Mouse (Mus musculus): Measurements from ENCODE around the gene Ntm. TPM values are rescaled to one million over a fixed set of nuclear protein-coding genes. Genes with fewer than 3 reads are reported as not detected.

Ntm gene
- polyA plus RNA-seq, 1 experiment: not detected

DNA sequence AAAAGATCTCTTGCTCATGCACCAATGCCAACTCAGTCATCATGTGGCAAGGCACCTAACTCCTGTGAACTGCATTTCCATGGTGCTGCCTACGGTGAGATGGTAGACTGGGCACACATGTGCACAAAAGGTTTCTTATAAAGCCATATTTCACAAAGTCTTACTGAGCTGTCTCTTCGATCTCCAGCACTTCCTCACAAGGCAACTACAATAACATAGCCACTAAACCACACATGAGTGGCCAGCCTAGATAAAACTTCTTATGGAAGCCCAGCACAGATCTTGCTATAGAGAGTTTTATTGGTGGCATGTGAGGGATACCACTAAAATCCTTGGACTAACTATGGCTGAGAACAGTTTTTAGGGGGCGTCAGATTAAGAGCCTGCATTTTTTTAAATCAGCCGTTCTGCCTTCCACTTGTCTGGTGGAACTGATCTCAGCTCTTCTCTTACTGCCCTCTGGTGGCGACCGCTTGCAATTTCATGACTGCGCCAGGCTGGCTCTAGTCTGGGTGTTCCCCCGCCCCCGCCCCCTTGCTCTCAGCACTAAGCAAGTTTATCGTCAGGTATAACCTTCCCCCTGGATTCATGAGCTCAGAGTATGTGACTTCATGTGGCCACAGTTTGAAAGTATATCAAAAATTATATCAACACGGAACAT, 319.8 kb downstream of the Ntm start:
- no peaks in the 10 kb centered on the region for H3K27me3 ChIP-seq (ENCODE audit: control insufficient read depth, insufficient read depth, insufficient read length)
- no peak overlapping the region for H3ac ChIP-seq (ENCODE audit: control insufficient read depth, insufficient read length)
- H3K79me2 ChIP-seq (ENCODE audit: control insufficient read depth, insufficient read depth): no peaks in the 10 kb centered on the region
- H3K36me3 ChIP-seq (ENCODE audit: control insufficient read depth, insufficient read depth): no peaks in the 10 kb centered on the region
- H3K4me2 ChIP-seq (ENCODE audit: low read depth): no peak overlapping the region
- no peak overlapping the region for H3K4me3 ChIP-seq
- TF ChIP-seq USF1 (IDR thresholded peaks at IDR 0.05; ENCODE audit: low read depth): no peak
- TF ChIP-seq TCF3 (IDR thresholded peaks at IDR 0.05; ENCODE audit: insufficient read length, low read depth): no peak
- TF ChIP-seq POLR2AphosphoS2 (IDR thresholded peaks at IDR 0.05; ENCODE audit: insufficient read length, low read depth): no peak
- TF ChIP-seq TCF12 (IDR thresholded peaks at IDR 0.05; ENCODE audit: insufficient read depth, poor library complexity, severe bottlenecking): no peak
- TF ChIP-seq SRF (IDR thresholded peaks at IDR 0.05; ENCODE audit: control insufficient read depth, insufficient read length, low read depth): no peak
- no peak for TF ChIP-seq POLR2A (IDR thresholded peaks at IDR 0.05; ENCODE audit: insufficient read length, low read depth)
- no peak for TF ChIP-seq MYOD1 (IDR thresholded peaks at IDR 0.05; ENCODE audit: control insufficient read depth in 1 of 3, insufficient read length in 2 of 3, low read depth in 2 of 3)

DNA sequence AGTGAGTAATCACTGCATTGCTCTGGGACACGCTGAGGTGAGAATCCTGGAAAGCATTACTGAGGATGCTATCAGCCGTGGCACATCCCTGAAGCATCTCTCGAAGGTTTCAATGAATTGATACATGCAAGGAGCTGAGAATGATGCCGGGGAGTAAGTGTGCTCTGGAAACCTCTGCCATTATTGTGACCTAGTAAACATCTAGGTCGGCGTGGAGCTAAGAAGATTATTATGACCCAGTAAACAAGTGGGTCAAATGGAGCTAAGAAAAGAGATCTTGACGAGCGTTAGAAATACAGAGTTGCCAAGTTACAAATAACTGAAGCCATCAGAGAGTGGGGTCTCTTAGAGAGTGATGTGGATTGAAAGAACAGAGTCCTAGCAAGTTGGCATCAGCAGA, 325.6 kb downstream of the Ntm start:
- Histone ChIP-seq H3K4me2 (ENCODE audit: low read depth) (no peak overlapping the region), H3K27me3 (ENCODE audit: control insufficient read depth, insufficient read depth, insufficient read length) (no peaks in the 10 kb centered on the region), H3K4me3 (no peak overlapping the region), H3ac (ENCODE audit: control insufficient read depth, insufficient read length) (no peak overlapping the region), H3K36me3 (ENCODE audit: control insufficient read depth, insufficient read depth) (no peaks in the 10 kb centered on the region), H3K79me2 (ENCODE audit: control insufficient read depth, insufficient read depth) (no peaks in the 10 kb centered on the region)
- TF ChIP-seq REST (IDR thresholded peaks at IDR 0.05; ENCODE audit: insufficient read depth, insufficient read length) (no peak), POLR2A (IDR thresholded peaks at IDR 0.05; ENCODE audit: insufficient read length, low read depth) (no peak), MYOD1 (IDR thresholded peaks at IDR 0.05; ENCODE audit: control insufficient read depth in 1 of 3, insufficient read length in 2 of 3, low read depth in 2 of 3) (no peak), POLR2AphosphoS2 (IDR thresholded peaks at IDR 0.05; ENCODE audit: insufficient read length, low read depth) (no peak), MAX (IDR thresholded peaks at IDR 0.05; ENCODE audit: low read depth) (no peak), CEBPB (IDR thresholded peaks at IDR 0.05; ENCODE audit: insufficient read depth, poor library complexity, severe bottlenecking) (no peak), TCF12 (IDR thresholded peaks at IDR 0.05; ENCODE audit: insufficient read depth, poor library complexity, severe bottlenecking) (no peak), USF1 (IDR thresholded peaks at IDR 0.05; ENCODE audit: low read depth) (no peak), MYOG (IDR thresholded peaks at IDR 0.05; ENCODE audit: control insufficient read depth in 1 of 3, insufficient read depth in 1 of 3, insufficient read length in 2 of 3, low read depth in 2 of 3) (no peak), SRF (IDR thresholded peaks at IDR 0.05; ENCODE audit: control insufficient read depth, insufficient read length, low read depth) (no peak), TCF3 (IDR thresholded peaks at IDR 0.05; ENCODE audit: insufficient read length, low read depth) (no peak), E2F4 (IDR thresholded peaks at IDR 0.05; ENCODE audit: insufficient read depth) (no peak)

DNA sequence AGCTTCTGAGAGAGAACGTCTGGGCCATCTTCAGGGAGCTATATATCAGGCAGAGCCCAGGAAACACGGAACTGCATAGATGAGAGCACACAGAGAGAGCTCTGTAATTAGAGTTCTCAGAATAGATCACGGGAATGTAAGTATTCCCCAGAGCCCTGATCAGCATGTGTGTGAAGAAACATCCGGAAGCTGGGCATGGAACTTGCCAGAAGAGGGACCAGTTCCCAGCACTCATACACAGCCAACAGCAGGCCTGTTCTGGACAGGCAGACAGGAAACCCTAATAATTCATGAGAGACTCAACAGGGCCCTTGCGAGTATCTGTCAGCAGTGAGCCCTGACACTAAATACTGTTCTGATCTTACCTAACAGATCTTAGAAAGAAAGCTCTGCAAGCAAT, 345.8 kb downstream of the Ntm start:
- no peaks in the 10 kb centered on the region for H3K36me3 ChIP-seq (ENCODE audit: control insufficient read depth, insufficient read depth)

DNA sequence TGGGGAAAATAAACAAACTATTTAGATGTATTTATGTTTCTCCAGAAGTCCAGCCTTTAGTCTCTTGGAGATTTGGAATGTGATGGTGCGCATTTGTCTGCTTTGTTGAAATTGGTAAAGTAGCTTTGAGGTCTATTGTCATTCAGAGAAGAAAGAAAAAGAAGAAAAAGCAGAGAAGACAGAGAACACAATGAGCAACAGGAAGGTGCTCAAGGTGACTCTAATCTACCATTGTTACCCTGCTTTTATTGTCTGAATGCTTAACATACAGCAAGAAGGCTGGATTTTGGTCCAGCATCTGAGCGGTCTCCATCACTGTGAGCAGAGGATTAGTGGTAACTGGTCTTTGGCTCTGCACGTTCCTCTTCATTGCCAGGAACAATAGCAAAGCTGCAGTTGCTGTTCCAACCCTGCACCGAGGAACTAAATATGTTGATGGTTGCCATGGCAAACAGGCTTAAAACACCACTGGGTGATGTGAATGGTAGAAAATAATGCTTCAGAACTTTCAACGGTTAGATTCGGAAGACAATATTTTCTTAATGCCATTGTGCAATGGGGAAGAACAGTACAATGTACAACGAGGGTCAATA, 350.8 kb downstream of the Ntm start:
- no peak for TF ChIP-seq REST (IDR thresholded peaks at IDR 0.05; ENCODE audit: insufficient read depth, insufficient read length)
- no peak for TF ChIP-seq MAX (IDR thresholded peaks at IDR 0.05; ENCODE audit: low read depth)
- no peak for TF ChIP-seq TCF3 (IDR thresholded peaks at IDR 0.05; ENCODE audit: insufficient read length, low read depth)
- TF ChIP-seq MYOG (IDR thresholded peaks at IDR 0.05; ENCODE audit: control insufficient read depth in 1 of 3, insufficient read depth in 1 of 3, insufficient read length in 2 of 3, low read depth in 2 of 3): no peak
- TF ChIP-seq USF1 (IDR thresholded peaks at IDR 0.05; ENCODE audit: low read depth): no peak
- TF ChIP-seq MYOD1 (IDR thresholded peaks at IDR 0.05; ENCODE audit: control insufficient read depth in 1 of 3, insufficient read length in 2 of 3, low read depth in 2 of 3): no peak
- TF ChIP-seq POLR2AphosphoS2 (IDR thresholded peaks at IDR 0.05; ENCODE audit: insufficient read length, low read depth): no peak
- no peak for TF ChIP-seq TCF12 (IDR thresholded peaks at IDR 0.05; ENCODE audit: insufficient read depth, poor library complexity, severe bottlenecking)
- no peak for TF ChIP-seq SRF (IDR thresholded peaks at IDR 0.05; ENCODE audit: control insufficient read depth, insufficient read length, low read depth)
- TF ChIP-seq POLR2A (IDR thresholded peaks at IDR 0.05; ENCODE audit: insufficient read length, low read depth): no peak
- H3K79me2 ChIP-seq (ENCODE audit: control insufficient read depth, insufficient read depth): no peaks in the 10 kb centered on the region
- H3K4me2 ChIP-seq (ENCODE audit: low read depth): no peak overlapping the region
- no peak overlapping the region for H3K4me3 ChIP-seq
- H3K27me3 ChIP-seq (ENCODE audit: control insufficient read depth, insufficient read depth, insufficient read length): no peaks in the 10 kb centered on the region
- no peak overlapping the region for H3ac ChIP-seq (ENCODE audit: control insufficient read depth, insufficient read length)
- no peaks in the 10 kb centered on the region for H3K36me3 ChIP-seq (ENCODE audit: control insufficient read depth, insufficient read depth)

More for the DNA sequence above, 345.8 kb downstream of the Ntm start:
- Histone ChIP-seq H3K4me2 (ENCODE audit: low read depth) (no peak overlapping the region), H3K4me3 (no peak overlapping the region), H3K79me2 (ENCODE audit: control insufficient read depth, insufficient read depth) (no peaks in the 10 kb centered on the region), H3K27me3 (ENCODE audit: control insufficient read depth, insufficient read depth, insufficient read length) (no peaks in the 10 kb centered on the region), H3ac (ENCODE audit: control insufficient read depth, insufficient read length) (no peak overlapping the region)
- TF ChIP-seq POLR2AphosphoS2 (IDR thresholded peaks at IDR 0.05; ENCODE audit: insufficient read length, low read depth): no peak
- TF ChIP-seq MAX (IDR thresholded peaks at IDR 0.05; ENCODE audit: low read depth): no peak
- no peak for TF ChIP-seq REST (IDR thresholded peaks at IDR 0.05; ENCODE audit: insufficient read depth, insufficient read length)
- no peak for TF ChIP-seq MYOD1 (IDR thresholded peaks at IDR 0.05; ENCODE audit: control insufficient read depth in 1 of 3, insufficient read length in 2 of 3, low read depth in 2 of 3)
- no peak for TF ChIP-seq TCF3 (IDR thresholded peaks at IDR 0.05; ENCODE audit: insufficient read length, low read depth)
- no peak for TF ChIP-seq USF1 (IDR thresholded peaks at IDR 0.05; ENCODE audit: low read depth)
- no peak for TF ChIP-seq MYOG (IDR thresholded peaks at IDR 0.05; ENCODE audit: control insufficient read depth in 1 of 3, insufficient read depth in 1 of 3, insufficient read length in 2 of 3, low read depth in 2 of 3)
- no peak for TF ChIP-seq CEBPB (IDR thresholded peaks at IDR 0.05; ENCODE audit: insufficient read depth, poor library complexity, severe bottlenecking)
- no peak for TF ChIP-seq TCF12 (IDR thresholded peaks at IDR 0.05; ENCODE audit: insufficient read depth, poor library complexity, severe bottlenecking)
- no peak for TF ChIP-seq E2F4 (IDR thresholded peaks at IDR 0.05; ENCODE audit: insufficient read depth)
- no peak for TF ChIP-seq SRF (IDR thresholded peaks at IDR 0.05; ENCODE audit: control insufficient read depth, insufficient read length, low read depth)
- TF ChIP-seq POLR2A (IDR thresholded peaks at IDR 0.05; ENCODE audit: insufficient read length, low read depth): no peak
